ENCODE assay signal across 8 mouse cellular contexts in genomic region chr10:81572975-81573374, GRCm38 (mm10). TPM values are rescaled to one million over a fixed set of nuclear protein-coding genes. Genes with fewer than 3 reads are reported as not detected.
DNase-seq lines count a peak whose midpoint lies in the region; ATAC-seq lines count a peak whose summit lies in the region.

No protein-coding gene starts in this region.

- peaks cover 44% of the 10 kb centered on the region for H3K27me3 ChIP-seq in limb, embryonic 12.5 days

- ATAC-seq in limb, embryonic 12.5 days (ENCODE audit: insufficient number of reproducible peaks, insufficient read depth, low FRiP score, low TSS enrichment, low read depth) = no peak
- no peak for ATAC-seq in megakaryocyte, adult 5-6 weeks (ENCODE audit: poor library complexity, severe bottlenecking)

- H3K36me3 ChIP-seq in limb, embryonic 12.5 days = 0 out of 2 replicates have a peak, but pooled peaks cover 6% of the 10 kb centered on the region

- no peak overlapping the region for H3K27ac ChIP-seq in limb, embryonic 12.5 days

- no peaks in the 10 kb centered on the region; the same call in 1 of the 2 replicates for H3K9me3 ChIP-seq in limb, embryonic 12.5 days

- peak overlapping the region; percentile 0; the same call in 1 of the 2 replicates for H3K4me3 ChIP-seq in limb, embryonic 12.5 days (replicated peaks)

- no peak overlapping the region for H3K9ac ChIP-seq in limb, embryonic 12.5 days (replicated peaks)

- H3K4me2 ChIP-seq in limb, embryonic 12.5 days = peak overlapping the region; percentile 61; the same call in 1 of the 2 replicates

- peak; percentile 27 for DNase-seq in embryo, embryonic 11 days
- no peak for DNase-seq in embryo, embryonic 9.5 days (ENCODE audit: extremely low spot score)
- DNase-seq in urinary bladder, postnatal 14 days (ENCODE audit: low spot score) = peak; percentile 73
- no peak for DNase-seq in urinary bladder, postnatal 25 days (ENCODE audit: low spot score)
- DNase-seq in testis, postnatal 14 days (ENCODE audit: low spot score) = peak; percentile 76
- DNase-seq in cerebellum, postnatal 4 days (ENCODE audit: low spot score in 2 of 2) = no peak

- WGBS in limb, embryonic 12.5 days = 13% methylated on average over 9 of the region's 9 CpGs

- H3K4me1 ChIP-seq in limb, embryonic 12.5 days (replicated peaks) = peaks cover 77% of the 10 kb centered on the region

RNA-seq across cellular contexts. Expression of gene Tle2, which starts 1.4 kb away (rescaled TPM):
- polyA plus RNA-seq in limb, embryonic 12.5 days (2016; fragmentation: Nextera tagmentation; extraction: Ambion mirVana) = 39.4 and 45.6 TPM in 2 replicates
- total RNA-seq in megakaryocyte, adult 5-6 weeks (2015) = 1.1 and 3.3 TPM in 2 replicates
- 0.51 and 1.8 TPM in 2 replicates for total RNA-seq in megakaryocyte, adult 5-6 weeks (2017)

RNA-seq across cellular contexts. Expression of gene Aes, which starts 13.7 kb away (rescaled TPM):
- 453 and 478 TPM in 2 replicates for polyA plus RNA-seq in limb, embryonic 12.5 days (2016; fragmentation: Nextera tagmentation; extraction: Ambion mirVana)
- total RNA-seq in megakaryocyte, adult 5-6 weeks (2015) = 345 and 384 TPM in 2 replicates
- total RNA-seq in megakaryocyte, adult 5-6 weeks (2017) = 238 and 282 TPM in 2 replicates

RNA-seq across cellular contexts. Expression of gene Tle6, which starts 27.9 kb away (rescaled TPM):
- 15.2 TPM in 2 replicates for polyA plus RNA-seq in limb, embryonic 12.5 days (2016; fragmentation: Nextera tagmentation; extraction: Ambion mirVana)
- total RNA-seq in megakaryocyte, adult 5-6 weeks (2015) = 1.9 and 8.9 TPM in 2 replicates
- 6.5 and 11.4 TPM in 2 replicates for total RNA-seq in megakaryocyte, adult 5-6 weeks (2017)

RNA-seq across cellular contexts. Expression of gene Gna11, which starts 28.0 kb away (rescaled TPM):
- polyA plus RNA-seq in limb, embryonic 12.5 days (2016; fragmentation: Nextera tagmentation; extraction: Ambion mirVana) = 82.9 and 86.1 TPM in 2 replicates
- 4.9 and 7.8 TPM in 2 replicates for total RNA-seq in megakaryocyte, adult 5-6 weeks (2015)
- 7.1 and 8.1 TPM in 2 replicates for total RNA-seq in megakaryocyte, adult 5-6 weeks (2017)

RNA-seq across cellular contexts. Expression of gene BC025920, which starts 33.1 kb away (rescaled TPM):
- polyA plus RNA-seq in limb, embryonic 12.5 days (2016; fragmentation: Nextera tagmentation; extraction: Ambion mirVana) = 2.0 and 2.2 TPM in 2 replicates
- 1.7 and 2.0 TPM in 2 replicates for total RNA-seq in megakaryocyte, adult 5-6 weeks (2015)
- total RNA-seq in megakaryocyte, adult 5-6 weeks (2017) = 2.3 and 2.4 TPM in 2 replicates

Comparison
In these comparisons a context has a peak if more than half of its experiments do, and no peak if none do; other contexts are left out.
1. DNase-seq: peak in embryo, embryonic 11 days (single experiment), urinary bladder, postnatal 14 days (single experiment) and testis, postnatal 14 days (single experiment); none in embryo, embryonic 9.5 days (single experiment), urinary bladder, postnatal 25 days (single experiment) and cerebellum, postnatal 4 days (0 of 2).